Mouse (Mus musculus): ENCODE data around the gene Gm49711.
"Not testable (repeated sequence)": the region's sequence is repeated elsewhere in the genome, so short reads cannot be mapped to it uniquely, and the experiment has no call there.

Gene Gm49711

DNA sequence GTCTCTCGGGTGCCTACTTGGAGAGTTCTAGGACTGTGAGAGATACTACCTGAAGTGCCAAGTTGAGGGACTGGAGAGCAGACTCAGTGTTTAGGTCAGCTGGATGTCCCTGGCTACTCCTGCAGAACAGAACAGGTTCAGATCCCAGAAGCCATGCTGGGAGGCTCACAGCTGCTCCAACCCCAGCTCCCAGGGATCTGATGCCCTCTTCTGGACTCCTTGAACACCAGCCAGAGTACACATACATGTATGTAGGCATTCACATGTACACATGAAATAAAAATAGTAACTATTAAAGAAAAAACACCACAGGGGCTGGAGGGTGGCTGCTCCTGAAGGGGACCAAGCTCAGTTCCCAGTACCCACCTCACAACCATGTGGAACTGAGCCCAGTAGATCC, 119.6 kb downstream of the Gm49711 start:
- CTCF ChIA-PET, result no interaction called here

DNA sequence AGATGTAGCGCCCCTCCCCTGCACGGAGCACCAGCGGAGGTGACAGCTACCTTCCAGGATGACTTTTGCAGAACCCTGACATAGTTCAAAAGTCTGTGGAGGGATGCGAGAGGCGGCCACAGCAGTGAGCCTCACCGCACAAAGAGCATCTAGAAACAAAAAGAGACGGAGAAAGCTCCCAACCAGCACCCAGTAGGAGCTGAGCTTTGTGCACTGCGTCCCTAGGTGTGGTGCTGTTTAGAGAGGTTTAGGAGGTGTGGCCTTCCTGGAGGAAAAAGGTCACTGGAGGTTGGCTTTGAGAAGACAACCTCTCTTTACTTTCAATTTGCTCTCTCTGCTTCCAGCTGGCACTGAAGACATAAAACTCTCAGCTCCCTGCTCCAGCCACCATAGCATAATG, 121.2 kb downstream of the Gm49711 start:
- CTCF ChIA-PET, result no interaction called here

DNA sequence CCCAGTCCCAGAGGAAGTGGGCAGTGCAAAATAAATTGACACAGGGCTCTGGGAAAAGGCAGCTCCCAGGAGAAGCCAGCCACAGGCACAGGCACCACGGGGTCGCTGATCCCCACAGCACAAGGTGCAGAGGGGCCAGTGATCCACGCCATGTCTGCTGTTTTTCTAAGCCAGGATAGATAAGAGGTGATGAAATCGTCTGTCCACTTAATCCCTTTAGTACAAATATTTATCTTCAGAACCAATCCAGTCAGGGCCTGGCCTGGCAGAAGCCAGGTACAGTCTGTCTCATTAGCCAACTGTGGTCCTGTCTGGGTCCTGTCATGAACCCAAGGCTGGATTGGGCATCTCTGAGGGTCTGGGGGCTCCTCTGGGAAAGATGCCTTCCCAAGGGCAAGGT, 125.4 kb downstream of the Gm49711 start:
- CTCF ChIA-PET, result no interaction called here

DNA sequence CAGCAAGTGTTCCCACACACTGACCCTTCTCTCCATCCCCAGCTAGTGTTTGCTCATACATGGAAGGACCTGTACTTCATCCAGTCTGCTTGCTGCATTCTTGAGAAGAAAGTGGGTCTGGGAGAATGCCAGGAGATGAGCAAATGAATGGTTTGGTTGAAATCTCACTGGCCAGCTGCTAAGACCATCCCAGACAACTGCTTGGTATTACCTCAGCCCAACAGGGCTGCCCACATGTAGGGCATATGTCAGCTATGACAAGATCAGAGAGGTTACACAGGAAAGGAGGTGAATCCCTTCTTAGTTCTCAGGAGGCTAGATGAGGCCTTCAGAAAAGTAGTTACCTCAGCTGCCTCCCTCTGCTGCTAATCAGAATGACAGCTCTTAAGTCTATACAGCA, 132.5 kb downstream of the Gm49711 start:
- CTCF ChIA-PET, result no interaction called here

DNA sequence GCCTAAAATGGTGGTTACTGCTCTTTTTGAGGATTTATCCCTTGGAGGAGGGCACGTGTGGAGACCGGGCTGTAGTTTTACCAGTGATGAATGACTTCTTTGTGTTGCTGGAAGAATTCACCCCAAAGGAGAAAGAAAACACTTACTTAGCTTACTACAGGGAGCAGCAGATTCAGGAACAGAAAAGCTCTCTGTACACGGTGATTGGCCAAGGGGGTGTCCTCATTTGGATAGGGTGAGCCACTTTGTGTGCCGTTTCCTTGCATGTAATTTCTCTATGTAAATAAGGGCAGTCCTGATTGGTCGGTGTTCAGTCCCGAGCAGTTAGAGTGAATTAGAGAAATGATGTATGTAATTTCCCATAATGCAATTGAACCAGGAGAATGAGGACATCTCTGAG, 137.0 kb downstream of the Gm49711 start:
- CTCF ChIA-PET, result no interaction called here

DNA sequence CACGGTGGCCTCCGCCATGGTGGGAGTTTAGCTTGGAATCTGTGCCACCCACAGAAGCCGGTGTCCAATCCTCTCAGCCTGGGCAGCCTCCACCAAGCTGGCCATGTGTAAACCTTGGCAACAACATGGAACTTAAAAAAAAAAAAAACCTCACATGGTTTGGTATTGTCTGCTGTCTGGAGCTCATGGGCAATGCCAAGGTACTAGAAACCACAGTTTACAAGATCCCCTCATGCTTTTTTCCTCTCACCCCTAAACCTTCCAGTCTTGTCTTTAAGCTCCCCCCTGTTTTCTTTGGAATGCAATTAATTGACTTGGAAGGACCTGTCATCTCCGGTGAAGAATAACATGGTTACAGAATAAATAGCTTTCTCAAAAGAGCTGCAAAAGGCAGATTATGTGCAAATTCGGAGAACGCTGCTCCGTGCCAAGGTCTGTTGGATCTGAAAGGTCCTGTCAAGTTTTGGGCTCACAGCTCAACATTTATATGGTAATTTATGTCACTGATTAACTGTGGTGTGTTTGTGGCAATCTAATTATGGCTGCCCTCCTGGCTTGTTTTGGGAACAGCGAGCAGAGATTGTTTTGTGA, 138.7 kb downstream of the Gm49711 start:
- CTCF ChIA-PET, result no interaction called here

DNA sequence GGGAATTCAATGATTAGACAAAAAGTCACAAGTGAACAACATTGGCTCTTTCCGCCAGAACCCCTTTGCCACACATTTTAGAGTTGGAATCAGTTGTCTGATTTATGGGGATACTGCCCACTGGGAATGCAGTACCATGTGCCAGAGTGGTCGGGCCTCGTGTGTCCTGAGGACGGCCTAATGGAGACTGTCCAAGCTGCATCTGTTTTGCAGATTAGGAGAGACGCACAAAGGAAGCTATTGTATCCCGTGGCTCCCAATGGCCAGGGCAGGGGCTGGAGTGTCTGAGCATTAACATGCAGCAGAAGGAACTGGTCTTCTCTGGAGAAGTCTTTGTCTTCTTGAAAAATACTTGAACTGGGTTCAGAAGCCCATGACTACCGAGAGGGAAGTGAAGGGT, 142.5 kb downstream of the Gm49711 start:
- CTCF ChIA-PET, result no interaction called here

DNA sequence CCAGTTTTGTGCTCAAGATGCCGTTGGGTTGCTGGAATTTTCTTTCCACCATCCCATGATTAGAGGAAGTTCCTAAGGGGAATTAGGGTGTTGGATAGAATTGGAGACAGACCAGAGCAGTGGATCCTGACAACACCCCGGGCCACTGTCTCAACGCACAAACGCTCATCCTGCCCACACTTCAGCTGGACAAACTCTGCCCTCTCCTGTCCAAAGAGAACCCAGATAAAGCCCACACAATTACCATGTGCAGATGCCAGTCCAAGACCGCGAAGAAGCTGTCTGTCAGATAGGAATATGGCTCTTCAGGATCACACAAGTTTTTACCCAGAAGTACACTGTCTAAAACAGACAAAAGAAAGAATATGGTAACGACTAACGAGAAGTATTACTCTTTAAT, 145.5 kb downstream of the Gm49711 start:
- CTCF ChIA-PET, result no interaction called here

DNA sequence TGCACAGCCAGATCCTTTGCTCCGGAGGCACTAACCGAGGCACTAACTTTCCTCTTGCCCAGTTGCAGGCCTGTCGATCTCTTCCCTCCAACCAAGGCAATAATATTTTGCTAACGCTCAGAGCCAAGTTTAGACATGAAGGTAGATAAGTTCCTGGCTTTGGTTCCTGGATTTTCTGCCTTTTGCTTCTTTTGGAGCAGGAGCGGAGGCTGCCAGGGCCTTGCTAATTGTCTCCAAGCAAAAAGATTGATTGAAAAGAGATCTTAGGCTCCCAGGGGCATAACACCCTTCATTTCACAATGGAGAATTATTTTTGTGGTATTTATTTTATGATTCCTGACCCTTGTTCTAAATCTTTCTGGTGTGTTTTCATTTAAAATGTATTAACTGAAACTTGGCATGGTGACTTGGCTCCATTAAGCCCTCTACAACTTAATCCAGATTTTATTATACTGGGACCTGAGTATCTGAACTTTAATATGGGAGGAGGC, 151.2 kb downstream of the Gm49711 start:
- CTCF ChIA-PET, result no interaction called here

DNA sequence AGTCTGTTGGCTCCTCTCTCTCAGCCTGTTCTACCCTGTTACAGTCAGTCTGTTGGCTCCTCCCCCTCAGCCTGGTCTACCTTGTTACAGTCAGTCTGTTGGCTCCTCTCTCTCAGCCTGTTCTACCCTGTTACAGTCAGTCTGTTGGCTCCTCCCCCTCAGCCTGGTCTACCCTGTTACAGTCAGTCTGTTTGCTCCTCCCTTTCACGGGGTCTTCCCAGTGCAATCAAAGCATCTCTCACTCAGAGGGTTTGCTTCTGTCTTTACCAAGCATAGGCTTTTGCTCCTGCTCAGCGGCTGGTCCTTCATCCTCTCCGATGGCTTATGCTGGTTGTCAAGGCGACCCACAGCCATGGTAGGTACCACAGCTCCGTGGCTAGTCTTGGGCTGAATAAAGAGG, 152.2 kb downstream of the Gm49711 start:
- CTCF ChIA-PET, result not testable (repeated sequence)

DNA sequence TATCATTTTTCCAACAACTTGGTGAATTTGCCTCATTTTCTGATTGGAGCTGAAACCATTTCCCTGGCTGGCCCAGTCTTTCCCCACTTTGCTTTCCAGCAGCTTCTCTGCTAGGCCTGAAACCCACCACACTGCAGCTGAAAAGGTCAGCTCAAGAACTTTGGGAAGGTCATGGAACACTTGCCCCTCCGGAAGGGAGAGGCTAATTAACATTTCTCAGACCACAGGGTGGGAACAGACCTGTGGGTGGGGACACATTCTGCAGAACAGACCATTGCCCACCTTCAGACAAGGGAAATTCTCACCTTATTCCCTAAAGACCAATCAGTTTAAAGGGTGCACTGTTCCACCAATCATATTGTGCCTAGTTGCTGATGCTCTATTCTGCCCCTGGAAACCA, 155.8 kb downstream of the Gm49711 start:
- CTCF ChIA-PET, result not testable (repeated sequence)

DNA sequence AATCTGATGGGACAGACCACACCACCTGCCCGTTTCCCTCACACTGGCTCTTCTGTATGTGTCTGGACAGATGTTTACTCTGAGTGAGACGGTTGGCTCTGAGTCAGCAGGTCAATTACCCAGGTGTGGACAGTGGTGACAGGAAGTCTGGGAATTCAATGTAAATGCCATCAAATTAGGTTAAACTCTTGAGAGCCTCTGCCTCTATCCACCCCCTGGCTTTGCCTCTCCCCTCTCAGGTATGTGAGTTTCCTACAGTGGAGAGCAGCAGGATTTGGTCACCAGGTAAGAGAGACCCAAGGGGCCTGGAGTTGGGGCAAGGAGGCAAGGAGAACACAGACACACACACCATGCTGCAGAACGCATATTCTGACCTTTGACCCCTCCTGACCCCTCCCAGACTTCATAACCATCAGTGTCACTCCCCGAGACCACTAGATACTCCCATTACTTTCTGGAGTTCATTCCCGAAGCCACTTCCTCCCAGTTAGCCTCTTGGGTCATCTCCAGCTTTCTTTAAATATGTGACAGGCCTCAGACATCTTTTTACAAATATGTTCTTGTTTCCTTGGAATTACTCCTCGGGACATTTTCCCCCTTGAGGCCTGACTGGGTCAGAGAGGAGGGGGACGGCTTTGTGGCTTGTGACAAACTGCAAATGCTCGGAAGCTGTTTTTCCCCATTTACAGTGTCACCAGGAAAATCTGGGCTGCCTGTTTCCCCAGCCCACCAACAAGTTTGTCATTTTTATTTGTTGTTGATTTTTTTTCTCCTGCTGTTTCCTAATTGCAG, 157.7 kb downstream of the Gm49711 start:
- CTCF ChIA-PET, result no interaction called here

DNA sequence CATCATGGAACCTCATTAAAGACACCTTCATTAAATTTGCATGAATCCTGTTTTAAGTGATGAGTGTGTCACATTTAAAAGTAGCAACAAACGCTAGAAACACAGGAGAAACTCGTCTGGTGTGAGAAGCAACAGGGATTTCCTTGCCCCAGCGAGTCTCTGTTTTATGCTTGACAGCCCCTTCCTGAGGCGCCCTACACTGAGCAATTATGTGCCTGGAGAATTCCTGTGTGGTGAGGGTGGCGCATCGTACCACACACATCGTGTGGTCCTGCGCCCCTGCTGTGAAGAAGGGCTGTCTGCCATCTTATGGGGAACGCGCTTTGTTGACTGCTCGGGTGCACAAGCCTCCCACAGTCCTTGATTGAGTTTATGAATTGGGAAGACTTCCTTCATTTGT, 162.6 kb downstream of the Gm49711 start:
- CTCF ChIA-PET, result no interaction called here

DNA sequence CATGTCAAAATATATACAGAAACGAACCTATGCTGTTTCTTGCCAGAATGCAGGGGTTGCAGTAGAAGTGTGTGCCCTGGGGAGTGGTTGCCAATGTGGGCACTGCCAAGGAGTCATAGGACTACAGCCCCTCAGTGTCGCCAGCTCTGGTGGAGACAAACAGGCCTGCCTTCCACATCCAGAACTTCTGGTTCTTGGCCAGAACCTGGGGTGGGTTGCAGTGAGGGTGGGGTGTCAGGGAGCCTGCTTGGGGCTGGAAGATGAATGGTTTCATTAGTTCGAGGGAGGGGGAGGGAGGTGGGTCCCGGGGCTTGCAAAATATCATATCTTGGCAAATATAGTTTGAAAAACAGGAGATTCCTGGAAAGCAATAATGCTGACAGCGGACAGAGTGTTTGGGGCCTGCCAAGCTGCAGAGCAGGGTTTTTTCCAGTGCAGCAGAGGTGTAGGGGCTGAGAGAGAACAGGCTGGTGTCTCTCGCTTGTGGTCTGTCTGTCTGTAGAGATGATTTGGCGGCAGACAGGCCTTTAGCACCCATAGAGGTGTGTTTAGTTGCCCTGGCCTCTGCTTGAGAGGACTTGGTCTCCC, 170.3 kb downstream of the Gm49711 start:
- CTCF ChIA-PET, result no interaction called here

DNA sequence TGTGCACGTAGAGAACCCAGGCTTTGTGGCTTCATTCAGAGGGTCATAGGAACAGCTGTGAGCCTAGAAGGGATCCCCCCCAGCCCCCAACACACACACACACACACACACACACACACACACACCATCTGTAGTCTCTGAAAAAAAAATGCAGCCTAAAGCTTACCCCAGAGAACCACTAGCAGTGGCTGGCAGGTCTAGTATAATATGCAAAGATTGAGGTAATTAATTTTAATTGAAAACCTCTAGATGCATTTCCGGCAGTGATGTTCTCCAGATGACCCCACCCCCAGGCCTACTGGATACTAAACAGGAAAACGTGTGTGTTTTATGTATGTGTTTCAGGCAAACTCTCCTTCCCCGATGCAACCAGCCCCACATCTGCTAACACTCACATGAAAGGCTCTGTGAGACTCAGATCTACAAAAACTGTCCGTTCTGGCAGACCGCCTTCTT, 172.4 kb downstream of the Gm49711 start:
- CTCF ChIA-PET, result no interaction called here

DNA sequence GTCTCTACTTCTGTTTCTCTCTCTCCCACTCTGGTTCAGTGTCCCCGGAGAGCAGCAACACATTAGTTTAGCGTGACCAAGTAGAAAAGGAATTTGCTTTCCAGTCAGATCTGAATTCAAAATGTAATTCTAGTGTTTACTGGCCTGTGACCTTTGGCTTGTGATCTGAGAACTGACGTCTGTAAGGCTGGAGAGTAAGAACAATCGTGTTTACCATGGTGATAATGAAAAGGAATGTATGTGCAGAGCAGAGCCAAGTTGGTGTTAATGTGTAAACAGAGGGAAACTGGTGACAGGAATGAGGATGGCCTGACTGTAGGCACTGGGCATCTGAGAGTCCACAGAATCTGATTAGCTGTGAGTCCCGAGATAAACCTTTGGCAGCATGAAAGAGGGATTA, 176.4 kb downstream of the Gm49711 start:
- CTCF ChIA-PET, result no interaction called here

DNA sequence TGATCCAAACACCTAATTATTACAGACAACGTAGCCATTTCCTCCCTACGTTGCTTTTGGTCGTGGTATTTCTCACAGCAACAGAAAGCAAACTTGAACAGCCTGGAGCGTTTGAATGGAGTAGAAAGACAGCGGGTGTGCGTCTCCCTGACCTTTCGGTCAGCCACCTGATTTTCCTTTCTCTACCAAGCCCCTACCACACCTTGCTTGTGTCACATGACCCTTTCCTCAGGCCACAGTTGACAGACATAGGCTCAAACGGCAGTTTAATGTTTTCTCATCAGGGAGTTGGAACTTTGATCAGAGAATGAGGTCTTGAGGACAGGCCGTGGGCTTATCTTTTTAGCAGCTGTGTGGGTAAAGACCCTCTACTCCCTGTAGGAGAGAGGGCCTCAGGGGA, 177.1 kb downstream of the Gm49711 start:
- CTCF ChIA-PET, result no interaction called here

Data from spleen, embryonic (tissue).